Mouse (Mus musculus) ovary, postnatal 10 days (tissue): ENCODE measurements around the gene Fmnl2.
A peak's percentile ranks its signal among the peaks of the same experiment; 100 is the strongest.

Experiments used
- DNase-seq: peaks from one replicate; pipeline ENCODE4 v3.0.0; 2022; ENCODE audit warnings: low spot score

The Fmnl2 gene

DNA sequence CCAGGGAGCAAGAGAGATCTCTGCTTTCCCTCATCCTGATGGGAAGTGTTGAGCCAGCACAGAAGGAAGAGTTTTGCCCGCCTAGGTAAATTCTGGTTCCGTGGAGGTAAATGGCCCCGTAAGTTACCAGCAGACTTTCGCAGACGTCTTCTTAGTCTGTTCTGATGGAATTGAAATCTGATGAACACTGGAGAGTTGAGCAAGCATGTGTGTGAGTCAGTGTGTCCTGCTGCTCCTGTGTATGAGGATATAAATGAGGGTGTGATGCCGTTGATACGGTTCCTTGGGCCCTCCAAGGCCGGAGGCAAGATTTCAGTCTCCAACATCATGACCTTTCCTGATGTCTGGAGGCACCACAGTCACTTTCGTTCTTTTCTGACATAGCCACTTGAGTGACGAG lies 98.2 kb downstream of the Fmnl2 start:
- DNase-seq: no peak

DNA sequence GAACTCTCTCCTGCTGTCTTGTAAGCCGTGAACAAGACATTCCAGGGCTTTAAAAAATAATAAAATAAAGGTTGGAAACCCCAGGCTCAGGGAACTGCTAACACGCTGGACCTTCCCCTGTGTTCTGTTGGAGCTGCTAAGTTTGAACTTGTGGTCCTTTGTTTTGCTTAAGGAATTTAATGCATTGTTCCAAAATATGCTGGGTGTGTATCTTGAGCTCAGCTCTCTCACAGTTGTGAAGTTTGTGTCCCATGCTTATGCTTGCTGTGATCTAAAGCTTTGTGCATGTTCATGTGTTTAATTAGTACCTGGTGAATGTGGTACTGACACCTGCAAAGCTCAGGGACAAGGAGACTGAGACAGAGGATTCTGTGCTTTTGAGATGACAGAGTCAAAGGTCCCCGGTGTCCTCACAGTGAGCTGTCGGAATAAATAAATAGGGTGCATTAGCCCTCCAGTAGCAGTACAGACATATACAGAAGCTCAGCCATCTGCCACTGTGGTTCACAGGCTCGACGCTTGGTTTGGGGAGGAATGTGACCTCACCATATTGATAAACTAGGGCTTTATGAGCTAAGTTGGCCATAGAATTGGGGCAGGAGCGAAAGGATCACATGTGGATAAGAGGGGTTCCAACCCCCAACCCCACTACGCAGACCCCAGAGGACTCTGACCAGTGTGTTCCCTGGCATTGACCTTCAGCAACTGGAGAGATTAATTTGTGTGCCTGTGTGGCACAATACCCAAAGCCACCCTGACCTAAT lies 100.3 kb downstream of the Fmnl2 start:
- no peak for DNase-seq

DNA sequence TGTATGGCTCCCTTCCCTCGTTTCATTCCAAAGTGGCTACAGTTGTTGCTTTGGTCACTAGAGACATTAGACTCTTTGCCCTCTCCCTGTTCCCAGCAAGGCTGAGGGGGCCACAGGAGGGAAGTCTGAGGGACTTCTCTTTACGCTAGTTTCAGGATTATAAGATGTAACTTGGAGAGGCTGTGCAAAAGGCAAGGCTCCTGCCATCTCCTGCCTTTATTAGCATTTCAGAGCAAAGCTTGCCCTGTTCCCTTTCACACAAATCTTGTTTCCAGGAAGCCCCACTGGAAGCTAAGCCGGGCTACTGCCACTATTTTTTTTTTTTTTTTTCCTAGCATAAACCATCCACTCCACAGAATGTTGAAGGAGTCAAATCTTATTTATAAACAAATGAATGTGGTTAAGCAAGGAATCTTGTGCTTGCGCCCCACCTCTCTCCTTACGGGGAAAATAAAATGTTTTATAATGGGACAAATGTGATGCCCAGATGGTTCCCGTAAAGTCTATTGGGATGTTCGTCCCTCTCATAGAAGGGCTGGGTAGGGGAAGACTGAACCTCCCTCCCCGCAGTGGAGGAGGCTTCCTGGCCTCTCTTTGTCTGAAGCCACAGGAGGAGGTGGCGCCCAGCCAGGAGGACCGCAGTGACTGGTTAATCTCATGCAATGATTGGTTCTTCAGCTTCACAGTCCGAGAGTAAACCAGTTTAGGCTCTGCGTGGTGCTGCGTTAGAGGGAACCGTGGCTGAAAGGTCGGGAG lies 101.1 kb downstream of the Fmnl2 start:
- DNase-seq: peak; percentile 65

DNA sequence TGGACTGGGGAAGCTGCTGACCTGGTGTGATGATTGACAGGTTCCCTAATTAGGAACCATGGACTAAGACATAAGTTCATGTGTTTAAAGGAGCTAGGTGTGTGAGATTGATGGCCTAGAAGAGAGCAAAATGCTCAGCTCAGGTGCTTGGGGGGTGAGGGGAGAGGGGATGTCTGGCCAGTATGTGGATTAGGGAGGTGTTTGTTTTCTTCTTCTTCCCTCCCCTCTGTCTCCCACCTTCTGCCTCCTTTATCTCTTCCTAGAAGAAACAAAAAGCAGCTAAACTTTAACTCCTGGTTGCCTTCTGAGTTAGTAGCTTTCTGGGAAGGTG lies 101.6 kb downstream of the Fmnl2 start:
- DNase-seq: no peak

DNA sequence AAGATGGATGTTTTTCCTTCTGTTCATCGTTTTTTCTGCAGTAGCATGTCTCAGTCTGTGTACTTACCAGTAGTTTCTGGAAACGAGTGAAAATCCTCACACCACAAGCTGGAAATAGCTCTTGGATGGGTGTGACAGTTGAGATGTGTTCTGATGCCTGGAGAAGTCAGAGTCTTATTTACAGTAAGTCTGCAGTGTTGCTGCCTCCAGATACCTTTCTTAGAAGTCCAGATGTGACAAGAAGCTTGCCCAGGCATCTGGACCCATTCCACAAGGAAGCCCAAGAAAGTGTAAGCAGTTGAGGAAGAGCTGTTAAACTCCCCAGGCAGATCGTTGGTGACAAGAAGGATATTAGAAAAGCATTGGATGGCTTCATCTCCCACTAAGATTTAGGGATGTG lies 102.3 kb downstream of the Fmnl2 start:
- DNase-seq: no peak

DNA sequence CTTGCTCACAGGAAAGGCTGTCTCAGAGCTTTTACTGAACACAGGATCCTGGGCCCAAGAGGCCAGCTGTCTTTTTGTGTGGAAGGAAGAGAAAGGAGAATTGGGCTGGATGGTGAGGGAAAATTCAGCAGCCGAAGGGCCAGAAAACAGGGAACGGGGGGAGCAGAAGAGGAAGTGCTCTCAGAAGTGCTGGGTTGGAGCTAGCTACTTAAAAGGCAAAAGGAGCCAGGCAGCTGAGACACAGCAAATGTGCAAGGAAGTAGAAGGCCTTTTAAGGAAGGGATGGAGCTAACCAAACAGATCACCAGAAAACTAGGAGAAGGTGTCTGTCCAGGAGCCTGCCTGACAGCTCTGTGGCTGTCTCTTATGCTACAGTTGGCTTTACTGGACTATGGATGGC lies 103.0 kb downstream of the Fmnl2 start:
- DNase-seq: no peak

DNA sequence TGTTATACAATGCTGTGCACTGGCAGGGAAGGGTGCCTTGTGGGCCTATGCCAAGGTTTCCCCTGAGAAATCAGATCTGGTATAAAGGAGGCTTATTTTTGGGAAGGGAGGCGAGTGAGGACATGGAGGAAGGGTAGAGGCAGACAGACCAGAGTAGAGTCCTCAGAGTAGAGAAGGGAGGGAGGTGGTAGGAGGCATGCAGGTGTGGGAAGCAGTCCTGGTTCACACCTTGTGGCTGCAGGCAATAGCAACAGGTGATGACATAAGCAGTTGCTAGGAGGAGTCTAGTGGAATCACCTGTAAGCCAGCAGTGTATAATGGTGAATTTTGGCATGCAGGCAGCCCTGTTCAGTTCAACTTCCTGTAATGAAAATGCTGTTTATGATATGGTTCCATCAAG lies 105.8 kb downstream of the Fmnl2 start:
- DNase-seq: no peak

DNA sequence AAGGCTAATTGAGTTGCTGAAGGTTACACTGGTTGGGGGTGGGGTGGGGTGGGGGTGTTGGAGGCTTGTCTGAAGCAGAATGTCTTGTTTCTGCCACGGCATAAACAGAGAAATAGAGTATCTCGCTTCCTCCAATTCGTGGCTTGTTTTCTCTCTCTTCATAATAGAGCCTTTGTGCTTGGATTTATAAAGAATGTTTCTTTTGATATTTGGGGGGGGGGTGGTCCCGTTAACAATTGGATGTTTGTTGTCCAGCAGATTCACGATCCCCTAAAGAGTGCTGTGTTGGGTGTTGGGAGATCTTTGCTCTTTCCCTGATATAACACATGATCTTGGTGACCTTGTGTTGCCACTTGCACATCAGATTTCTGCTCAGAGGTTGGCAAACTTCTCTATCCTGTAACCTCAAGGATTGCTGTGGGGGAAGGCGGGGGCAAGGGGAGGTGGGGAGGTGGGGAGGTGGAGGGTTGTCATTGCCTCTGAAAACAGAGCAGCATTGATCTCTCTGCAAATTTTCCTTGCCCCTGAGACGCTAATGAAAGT lies 106.8 kb downstream of the Fmnl2 start:
- DNase-seq: no peak

DNA sequence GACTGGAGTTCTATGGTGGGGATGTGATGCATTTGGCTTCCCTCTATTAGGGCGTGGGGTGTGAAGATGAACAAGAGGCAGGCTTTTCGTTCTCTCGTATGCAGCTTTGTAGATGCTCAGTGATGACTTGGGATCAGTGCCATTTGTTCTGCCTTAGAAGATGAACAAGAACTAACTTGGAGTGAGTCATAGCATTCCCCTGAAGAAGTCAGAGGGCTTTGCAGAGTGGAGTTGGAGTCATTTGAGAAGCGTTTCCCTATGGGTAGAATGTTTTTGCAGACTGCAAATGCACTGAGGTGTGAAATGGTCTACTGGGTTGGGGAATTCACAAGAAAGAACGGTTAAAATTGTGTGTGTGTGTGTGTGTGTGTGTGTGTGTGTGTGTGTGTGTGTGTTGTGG lies 108.6 kb downstream of the Fmnl2 start:
- no peak for DNase-seq

DNA sequence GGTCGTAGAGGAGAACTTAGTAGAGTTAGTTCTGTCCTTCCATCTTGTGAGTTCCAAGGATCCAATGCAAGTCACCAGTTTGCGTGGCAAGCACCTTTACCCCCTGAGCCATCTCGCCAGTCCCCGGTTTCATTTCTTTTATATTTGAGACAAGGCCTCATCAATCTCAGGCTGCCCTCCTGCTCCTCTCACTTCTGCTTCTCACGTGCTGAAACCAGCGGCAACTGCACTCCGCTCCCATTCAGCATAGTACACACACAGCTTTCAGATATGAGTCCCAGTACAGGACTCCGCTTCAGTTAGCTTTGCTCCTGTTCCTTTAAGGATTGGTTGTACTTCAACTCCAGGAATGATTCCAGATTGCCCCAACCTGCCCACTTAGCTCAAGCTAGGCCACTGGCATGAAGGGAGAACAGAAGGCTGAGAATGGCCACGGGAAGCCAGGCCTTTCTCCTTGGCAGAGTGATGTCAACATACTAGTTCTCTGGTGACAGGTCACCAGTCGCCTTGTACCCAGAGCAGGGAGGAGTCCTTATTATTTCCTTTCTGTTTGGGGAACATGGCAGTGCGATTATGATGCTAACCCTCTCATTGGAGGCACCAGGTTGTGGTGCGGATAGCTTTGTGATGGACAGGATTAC lies 109.3 kb downstream of the Fmnl2 start:
- DNase-seq: no peak

DNA sequence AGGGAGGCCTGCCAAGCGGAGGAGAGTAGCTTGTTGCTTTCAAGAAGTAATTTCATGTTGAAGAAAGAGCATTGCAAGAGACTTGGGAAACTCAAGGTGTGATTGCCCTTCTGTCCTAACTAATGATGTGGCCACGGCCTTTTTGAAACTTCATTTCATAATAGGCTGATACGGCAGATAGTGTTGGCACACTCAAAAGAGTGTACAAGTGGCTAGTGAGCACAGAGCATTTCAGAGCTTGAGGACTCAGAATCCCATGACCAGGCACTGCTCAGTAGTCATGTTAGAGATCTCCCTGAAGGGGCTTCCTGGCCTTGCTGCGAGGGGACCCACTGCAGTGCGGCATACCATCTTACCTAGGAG lies 109.8 kb downstream of the Fmnl2 start:
- DNase-seq: no peak

DNA sequence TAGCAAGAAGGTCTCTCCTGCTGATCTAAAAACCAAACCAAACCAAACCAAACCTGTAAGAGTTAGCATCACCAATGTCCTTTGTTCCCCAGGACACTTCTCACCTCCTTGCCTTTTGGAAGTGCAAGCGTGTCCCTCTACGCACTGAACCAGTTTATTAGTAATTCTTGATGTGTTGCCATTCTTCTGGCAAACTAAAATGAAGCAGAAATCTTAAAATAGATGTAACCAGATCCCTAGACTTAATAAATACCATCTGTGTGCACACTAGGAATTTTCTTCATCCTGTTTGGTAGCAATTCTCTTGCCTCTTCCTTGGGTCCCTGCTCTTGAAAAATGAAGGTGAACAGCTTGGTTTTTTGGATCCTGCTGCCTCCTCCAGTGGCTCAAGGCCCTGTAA lies 111.2 kb downstream of the Fmnl2 start:
- DNase-seq: no peak

DNA sequence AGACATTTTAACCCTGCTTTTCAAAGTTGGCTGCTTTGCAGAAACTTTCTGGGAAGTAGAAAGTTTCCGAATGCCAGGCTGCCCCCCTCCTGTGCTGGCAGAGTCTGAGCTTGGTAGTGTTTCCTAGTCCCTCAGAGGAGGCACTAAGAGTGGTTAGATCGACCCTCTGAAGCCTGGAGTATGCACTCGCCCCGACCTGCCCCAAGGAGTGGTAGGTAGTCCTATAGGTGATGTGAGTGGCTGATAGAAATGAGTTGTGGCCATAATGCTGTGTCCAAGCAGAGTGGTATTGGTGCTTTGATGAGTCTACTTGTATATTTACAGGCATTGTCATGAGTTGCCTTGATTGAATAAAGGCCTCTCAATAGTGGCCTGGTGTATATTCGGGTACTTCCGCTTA lies 116.4 kb downstream of the Fmnl2 start:
- no peak for DNase-seq

DNA sequence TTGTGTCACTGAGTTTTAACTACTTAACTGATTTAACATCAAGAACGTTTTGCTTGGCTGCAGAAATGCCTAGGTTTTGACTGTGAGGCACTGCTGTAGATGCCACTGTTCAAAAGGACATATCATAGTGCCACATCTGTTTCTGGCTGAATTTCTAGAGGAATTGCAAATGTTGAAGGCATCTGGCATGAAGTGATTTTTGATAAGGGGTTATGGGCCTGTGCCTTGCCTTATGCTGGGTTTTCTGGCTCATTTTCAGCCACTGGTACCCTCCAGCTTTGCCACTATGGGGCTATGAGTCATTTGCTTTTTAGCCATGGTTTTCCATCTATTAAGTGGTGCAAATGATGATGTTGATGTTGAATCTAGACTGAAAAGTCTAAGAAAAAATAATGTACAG lies 117.1 kb downstream of the Fmnl2 start:
- no peak for DNase-seq

DNA sequence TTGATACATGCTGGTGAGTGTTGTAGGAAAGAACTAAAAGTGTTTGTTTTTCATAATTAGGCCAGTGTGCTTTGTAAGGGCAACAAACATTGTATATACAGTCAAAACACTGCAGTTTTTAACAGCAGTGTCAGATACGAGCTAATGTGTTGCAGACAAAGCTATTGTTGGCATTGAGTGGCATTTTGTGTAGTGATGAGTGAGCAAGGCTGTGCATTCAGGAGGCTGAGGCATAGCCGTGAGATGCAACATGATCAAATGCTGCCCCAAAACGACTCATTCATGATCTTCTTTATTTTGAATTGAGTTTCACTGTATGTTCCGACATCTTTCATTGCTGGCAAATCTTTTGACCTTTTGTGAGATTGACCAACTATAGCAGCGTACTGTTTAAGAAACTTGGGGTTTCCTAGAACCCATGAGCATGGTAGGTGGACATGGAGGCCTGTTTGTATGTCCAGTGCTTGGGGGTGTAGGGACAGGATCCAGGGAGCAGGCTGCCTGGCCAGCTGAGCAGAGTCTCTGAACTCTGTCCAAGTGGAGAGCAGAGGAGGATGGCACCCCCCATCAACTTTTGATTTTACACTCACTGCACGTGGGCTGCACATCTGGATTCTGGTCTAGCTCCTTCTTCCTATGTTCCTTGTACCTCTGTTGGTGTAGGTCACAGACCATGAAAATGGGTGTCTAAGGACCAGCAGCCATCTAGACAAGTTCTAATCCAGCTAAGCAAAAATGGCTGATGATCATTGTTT lies 120.4 kb downstream of the Fmnl2 start:
- no peak for DNase-seq

DNA sequence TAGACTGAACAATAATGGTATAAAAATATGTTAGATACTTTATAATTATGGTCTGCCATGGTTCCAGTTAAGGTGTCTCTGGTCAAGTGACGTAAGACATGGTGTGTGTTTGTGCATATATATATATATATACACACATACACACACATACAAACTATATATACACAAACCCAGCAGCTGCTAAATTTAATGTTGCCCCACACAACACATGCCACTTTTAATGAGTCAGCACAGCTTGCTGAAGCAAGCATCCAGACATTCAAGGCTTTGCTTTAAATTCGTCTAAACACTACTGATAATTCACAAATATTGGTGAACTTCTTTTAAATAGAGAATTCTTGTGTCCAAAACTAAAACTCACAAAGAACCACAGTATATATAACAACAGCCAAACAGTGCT lies 121.1 kb downstream of the Fmnl2 start:
- DNase-seq: no peak

DNA sequence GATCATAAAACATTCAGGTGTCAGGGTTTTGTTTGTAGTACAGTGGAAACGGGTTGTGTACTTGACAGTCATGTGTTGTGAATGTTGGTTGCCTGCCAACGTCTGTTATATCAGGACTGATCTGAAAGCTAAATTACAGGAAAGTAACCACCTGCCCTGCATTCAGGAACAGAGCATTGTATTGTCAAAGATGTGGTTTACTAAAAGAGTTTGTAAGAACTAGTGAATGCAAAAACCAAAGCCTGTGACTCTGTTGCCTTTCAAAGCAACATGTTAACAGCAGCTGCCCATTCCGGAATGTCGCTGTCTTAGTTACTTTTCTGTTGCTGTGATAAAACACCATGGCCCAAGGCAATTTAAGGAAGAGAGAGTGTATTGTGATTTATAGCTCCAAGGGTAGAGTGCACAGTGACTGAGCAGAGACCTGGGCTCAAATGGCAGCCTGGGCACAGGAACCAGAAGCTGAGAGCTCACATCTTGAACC lies 121.7 kb downstream of the Fmnl2 start:
- DNase-seq: no peak

DNA sequence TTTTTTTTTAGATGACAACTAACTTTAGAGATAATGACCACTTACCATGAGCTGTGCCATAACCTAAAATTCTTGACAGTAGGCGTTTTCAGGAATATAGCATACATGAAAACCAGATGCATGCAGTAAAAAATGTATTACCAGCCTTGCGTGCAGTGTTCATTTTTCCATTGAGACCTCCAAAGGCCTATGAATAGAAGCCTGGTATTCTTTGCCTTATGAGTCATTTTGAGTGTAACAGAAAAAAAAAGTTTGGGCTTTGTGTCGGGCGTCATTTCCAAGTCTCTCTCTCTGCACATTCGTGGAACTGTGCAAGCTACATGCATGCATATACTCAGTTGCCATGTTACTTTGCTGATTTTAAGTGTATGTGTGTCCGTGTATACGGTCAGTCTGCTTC lies 123.5 kb downstream of the Fmnl2 start:
- DNase-seq: no peak

DNA sequence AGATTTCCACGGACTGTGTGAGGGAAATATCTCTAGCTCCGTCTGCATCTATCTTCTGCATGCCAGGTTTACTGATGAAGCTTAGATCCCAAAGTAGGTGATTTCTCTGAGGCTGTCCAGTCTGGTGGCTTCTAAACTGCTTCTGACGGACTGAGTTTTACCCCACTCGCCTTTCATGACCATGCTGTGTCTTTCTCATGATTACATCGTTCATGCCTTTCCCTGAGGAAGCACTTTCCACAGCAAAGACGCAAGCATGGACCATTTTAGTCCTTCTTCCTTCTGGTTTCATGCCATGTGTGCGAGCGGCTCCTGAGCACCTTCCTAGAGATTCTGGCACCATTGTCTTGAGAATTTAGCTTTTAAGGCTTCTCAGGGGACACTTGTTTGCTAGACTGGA lies 123.9 kb downstream of the Fmnl2 start:
- no peak for DNase-seq

DNA sequence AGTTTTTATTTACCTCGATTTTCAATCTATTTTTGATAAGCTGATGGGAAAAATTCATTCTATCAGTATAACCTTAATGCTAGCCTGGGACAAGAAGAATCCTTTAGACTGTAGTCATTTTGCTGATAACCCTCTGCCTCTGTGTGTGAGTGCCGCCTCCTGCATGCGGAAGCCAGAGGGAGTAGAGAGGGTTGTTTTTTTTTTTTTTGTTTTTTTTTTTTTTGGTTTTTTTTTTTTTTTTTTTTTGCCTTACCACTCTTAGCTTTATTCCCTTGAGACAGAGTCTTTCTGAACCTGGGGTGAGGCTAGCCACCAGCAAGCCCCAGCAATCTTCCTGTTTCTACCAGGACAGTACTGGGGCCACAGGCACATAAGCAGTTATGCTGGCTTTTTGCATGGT lies 124.8 kb downstream of the Fmnl2 start:
- no peak for DNase-seq

DNA sequence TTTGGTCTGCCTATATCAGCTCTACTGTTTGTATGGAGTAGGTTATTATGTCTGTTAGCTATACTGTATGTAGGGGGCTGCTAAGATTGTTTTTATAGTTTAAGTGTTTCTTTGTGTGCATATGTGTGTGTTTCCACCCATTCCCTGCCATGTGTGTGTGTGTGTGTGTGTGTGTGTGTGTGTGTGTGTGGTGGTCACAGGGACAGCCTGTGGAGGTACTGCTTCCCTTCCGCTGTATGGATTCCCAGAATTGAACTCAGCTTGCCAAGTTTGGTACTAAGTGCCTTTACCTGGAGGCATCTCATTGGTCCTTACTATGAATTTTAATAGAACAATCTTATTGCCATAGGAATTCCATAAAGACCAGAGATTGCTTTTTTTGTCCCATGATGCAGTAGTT lies 126.9 kb downstream of the Fmnl2 start:
- DNase-seq: no peak

DNA sequence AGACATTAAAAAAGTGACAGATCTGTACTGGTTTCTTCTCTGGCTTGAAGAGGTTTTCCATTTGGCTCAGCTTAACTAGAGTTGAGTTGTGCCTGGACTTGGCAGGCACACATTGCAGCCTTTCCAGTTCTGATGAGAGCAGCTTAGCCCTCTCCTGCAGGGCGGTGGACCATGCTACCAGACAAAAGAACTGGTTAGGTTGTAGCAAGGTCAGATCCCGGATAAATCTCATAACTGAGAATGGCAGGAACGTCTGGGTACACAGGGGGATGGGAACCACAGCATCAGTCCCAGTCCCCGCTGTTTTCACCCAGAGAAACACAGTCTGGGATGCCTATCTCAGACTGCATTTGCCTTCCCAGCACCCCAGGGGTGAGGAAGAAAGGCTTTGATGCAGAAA lies 127.5 kb downstream of the Fmnl2 start:
- no peak for DNase-seq
